Mouse (Mus musculus) testis, adult 2 months (tissue): ENCODE results near the gene Gm29735. TPM values are rescaled to one million over a fixed set of nuclear protein-coding genes. Genes with fewer than 3 reads are reported as not detected.
"Not testable (repeated sequence)": the region's sequence is repeated elsewhere in the genome, so short reads cannot be mapped to it uniquely, and the experiment has no call there.

Source experiments
- H3K27ac ChIP-seq: fragments of 200-500 bp; 2 replicates; pipeline ENCODE4 v1.5.1; 2012; ENCODE audit warnings: low read depth, low read length; ENCODE audit not compliant: control insufficient read depth, insufficient read depth
- H3K27me3 ChIP-seq: fragments of 200-500 bp; 2 replicates; pipeline ENCODE4 v1.6.1; 2012; ENCODE audit warnings: mild to moderate bottlenecking, low read length, moderate library complexity; ENCODE audit not compliant: control insufficient read depth, insufficient read depth
- H3K36me3 ChIP-seq: fragments of 200-500 bp; 2 replicates; pipeline ENCODE4 v1.6.1; 2012; ENCODE audit warnings: mild to moderate bottlenecking, low read length; ENCODE audit not compliant: control insufficient read depth, insufficient read depth
- H3K4me1 ChIP-seq: fragments of 200-500 bp; 2 replicates; pipeline ENCODE4 v1.6.1; 2012; ENCODE audit warnings: low read length; ENCODE audit not compliant: control insufficient read depth, insufficient read depth
- H3K4me3 ChIP-seq: fragments of 200-500 bp; 2 replicates; pipeline ENCODE4 v1.5.1; 2012; ENCODE audit warnings: low read depth, mild to moderate bottlenecking, low read length, moderate library complexity, mixed read lengths; ENCODE audit not compliant: control insufficient read depth
- CTCF ChIP-seq: fragments of 200-500 bp; IDR thresholded peaks from 2 replicates; pipeline ENCODE4 v1.5.1; 2012; ENCODE audit warnings: low read depth, mild to moderate bottlenecking, inconsistent platforms, low read length, moderate library complexity; ENCODE audit not compliant: control insufficient read depth, insufficient read depth, insufficient replicate concordance
- POLR2A ChIP-seq: fragments of 200-500 bp; IDR thresholded peaks from 2 replicates; pipeline ENCODE4 v1.6.1; 2012; ENCODE audit warnings: low read depth, mild to moderate bottlenecking, inconsistent platforms, low read length, moderate library complexity; ENCODE audit not compliant: control insufficient read depth
- polyA plus RNA-seq: library from polyadenylated mRNA; depleted of rRNA; stranded (reverse); fragments of >200 nt; gene quantifications from 2 replicates; pipeline ENCODE4 v1.2.3, GENCODE M21; 2012; rRNA removed

The Gm29735 gene
- polyA plus RNA-seq, 1 experiment: not detected

- Histone ChIP-seq H3K36me3 (no peaks in the 10 kb centered on the region), H3K4me1 (no peaks in the 10 kb centered on the region), H3K4me3 (no peak within 1 kb of the TSS), H3K27me3 (no peaks in the 10 kb centered on the region), H3K27ac (no peak within 1 kb of the TSS)
- TF ChIP-seq POLR2A (no peak), CTCF (no peak)
Observed at GRCm38 (mm10) chr7:142144507-142144906, 12.4 kb downstream of the Gm29735 start, which contains the start of gene Gm45337. Gm45337 (minus strand) TSS chr7:142144607.

GRCm38 (mm10) chr7:142143506-142144010, 13.4 kb downstream of the Gm29735 start:
- not testable (repeated sequence) for H3K36me3 ChIP-seq, H3K27me3 ChIP-seq, H3K4me3 ChIP-seq, H3K27ac ChIP-seq, H3K4me1 ChIP-seq

- no peaks in the 10 kb centered on the region for H3K36me3 ChIP-seq
- H3K27me3 ChIP-seq: no peaks in the 10 kb centered on the region
- H3K4me3 ChIP-seq: no peak overlapping the region
- no peak overlapping the region for H3K27ac ChIP-seq
- TF ChIP-seq CTCF (no peak), POLR2A (no peak)
- H3K4me1 ChIP-seq: no peaks in the 10 kb centered on the region
Observed at GRCm38 (mm10) chr7:142140696-142141095, 16.2 kb downstream of the Gm29735 start.

GRCm38 (mm10) chr7:142135934-142136333, 21.0 kb downstream of the Gm29735 start, which contains the start of gene Gm39115:
Gm39115 (minus strand) TSS chr7:142136034.
- H3K36me3 ChIP-seq, H3K4me3 ChIP-seq, H3K4me1 ChIP-seq, H3K27ac ChIP-seq, H3K27me3 ChIP-seq: not testable (repeated sequence)

GRCm38 (mm10) chr7:142134206-142134995, 22.5 kb downstream of the Gm29735 start:
- H3K4me3 ChIP-seq: no peak overlapping the region
- no peaks in the 10 kb centered on the region for H3K4me1 ChIP-seq
- H3K27me3 ChIP-seq: no peaks in the 10 kb centered on the region
- no peak overlapping the region for H3K27ac ChIP-seq
- TF ChIP-seq POLR2A: no peak
- no peak for TF ChIP-seq CTCF
- H3K36me3 ChIP-seq: no peaks in the 10 kb centered on the region

- H3K36me3 ChIP-seq: no peaks in the 10 kb centered on the region
- no peaks in the 10 kb centered on the region for H3K4me1 ChIP-seq
- no peak overlapping the region for H3K4me3 ChIP-seq
- H3K27ac ChIP-seq: no peak overlapping the region
- TF ChIP-seq POLR2A: no peak
- TF ChIP-seq CTCF: no peak
- no peaks in the 10 kb centered on the region for H3K27me3 ChIP-seq
Observed at GRCm38 (mm10) chr7:142128843-142129242, 28.1 kb downstream of the Gm29735 start.

GRCm38 (mm10) chr7:142120629-142121028, 36.3 kb downstream of the Gm29735 start, which contains the start of gene Gm45618:
Gm45618 (minus strand) TSS chr7:142120729.
- not testable (repeated sequence) for H3K27ac ChIP-seq, H3K27me3 ChIP-seq, H3K36me3 ChIP-seq, H3K4me1 ChIP-seq, H3K4me3 ChIP-seq

- Histone ChIP-seq H3K36me3 (no peaks in the 10 kb centered on the region), H3K4me1 (no peaks in the 10 kb centered on the region), H3K4me3 (no peak overlapping the region), H3K27ac (no peak overlapping the region), H3K27me3 (no peaks in the 10 kb centered on the region)
- TF ChIP-seq CTCF (no peak), POLR2A (no peak)
Observed at GRCm38 (mm10) chr7:142119632-142120031, 37.3 kb downstream of the Gm29735 start.

Other genes starting within 250 kb of the Gm29735 start
- gene Tollip, start 238.6 kb downstream of the Gm29735 start, polyA plus RNA-seq: 232 TPM in 2 replicates
- 99.9 and 110 TPM in 2 replicates for gene Brsk2, start 207.4 kb downstream of the Gm29735 start, polyA plus RNA-seq
- gene Mob2, start 96.0 kb downstream of the Gm29735 start, polyA plus RNA-seq: 19.4 and 21.3 TPM in 2 replicates
- gene Dusp8, start 61.3 kb downstream of the Gm29735 start, polyA plus RNA-seq: 0.48 and 0.94 TPM in 2 replicates
- gene Gm45618, start 36.4 kb downstream of the Gm29735 start, polyA plus RNA-seq: not detected in 2 replicates
- not detected in 2 replicates for gene Gm39115, start 21.1 kb downstream of the Gm29735 start, polyA plus RNA-seq
- not detected in 2 replicates for gene Gm45337, start 12.5 kb downstream of the Gm29735 start, polyA plus RNA-seq
- gene Gm4553, start 8.6 kb upstream of the Gm29735 start, polyA plus RNA-seq: not detected in 2 replicates
- gene Krtap5-2, start 18.9 kb upstream of the Gm29735 start, polyA plus RNA-seq: not detected in 2 replicates
- gene Gm10153, start 33.3 kb upstream of the Gm29735 start, polyA plus RNA-seq: not detected in 2 replicates
- gene Krtap5-3, start 44.3 kb upstream of the Gm29735 start, polyA plus RNA-seq: not detected in 2 replicates
- gene Gm7579, start 54.7 kb upstream of the Gm29735 start, polyA plus RNA-seq: not detected in 2 replicates
- gene Krtap5-5, start 72.9 kb upstream of the Gm29735 start, polyA plus RNA-seq: 0.08 and 0.17 TPM in 2 replicates
- gene Gm40460, start 84.0 kb upstream of the Gm29735 start, polyA plus RNA-seq: not detected in 2 replicates
- gene Gm2431, start 101.2 kb upstream of the Gm29735 start, polyA plus RNA-seq: not detected in 2 replicates
- not detected in 2 replicates for gene Gm4559, start 117.2 kb upstream of the Gm29735 start, polyA plus RNA-seq
- not detected in 2 replicates for gene Krtap5-1, start 140.0 kb upstream of the Gm29735 start, polyA plus RNA-seq
- gene Krtap5-4, start 146.4 kb upstream of the Gm29735 start, polyA plus RNA-seq: not detected in 2 replicates
- gene Ifitm10, start 216.6 kb upstream of the Gm29735 start, polyA plus RNA-seq: 0.20 TPM in 1 of 2 replicates, not detected in the other
- gene Gm49369, start 225.6 kb upstream of the Gm29735 start, polyA plus RNA-seq: not detected in 2 replicates
- 75.7 and 78.7 TPM in 2 replicates for gene Ctsd, start 230.9 kb upstream of the Gm29735 start, polyA plus RNA-seq